Mouse (Mus musculus) cerebellum, postnatal 14 days (tissue): Measurements from ENCODE around the gene 1600014C23Rik.

Experiments
- DNase-seq, 2 experiments: peaks; one replicate each; pipeline ENCODE4 v3.0.0; 2021; ENCODE audit warnings: mixed read lengths in 2 of 2

Gene 1600014C23Rik

GRCm38 (mm10) chr17:45751359-45751758 lies 17.7 kb upstream of the 1600014C23Rik start:
- DNase-seq: no peak

GRCm38 (mm10) chr17:45749100-45749499 lies 15.5 kb upstream of the 1600014C23Rik start:
- peak; percentile 68 for DNase-seq

GRCm38 (mm10) chr17:45747858-45748785 lies 14.5 kb upstream of the 1600014C23Rik start:
- DNase-seq: peak; percentile 65 to 83

- DNase-seq: no peak
These were observed 13.6 kb upstream of the 1600014C23Rik start for GRCm38 (mm10) chr17:45747293-45747692.

GRCm38 (mm10) chr17:45746755-45747154 lies 13.1 kb upstream of the 1600014C23Rik start:
- DNase-seq: no peak

GRCm38 (mm10) chr17:45745629-45746028 lies 12.0 kb upstream of the 1600014C23Rik start:
- no peak for DNase-seq

GRCm38 (mm10) chr17:45742371-45743147 lies 8.9 kb upstream of the 1600014C23Rik start:
- DNase-seq: no peak

GRCm38 (mm10) chr17:45737078-45737601 lies 3.5 kb upstream of the 1600014C23Rik start:
- no peak for DNase-seq

GRCm38 (mm10) chr17:45736311-45737077 lies 2.9 kb upstream of the 1600014C23Rik start:
- peak; percentile 94 for DNase-seq

- peak; percentile 94 to 96 for DNase-seq
These were observed 2.0 kb upstream of the 1600014C23Rik start for GRCm38 (mm10) chr17:45735382-45736310.

GRCm38 (mm10) chr17:45734881-45735280 lies 1.2 kb upstream of the 1600014C23Rik start:
- DNase-seq: no peak

GRCm38 (mm10) chr17:45734333-45734732 lies 689 bp upstream of the 1600014C23Rik start:
- no peak for DNase-seq

GRCm38 (mm10) chr17:45733038-45733734 lies 458 bp downstream of the 1600014C23Rik start:
- DNase-seq: peak; percentile 46 to 50

GRCm38 (mm10) chr17:45731172-45731864 lies 2.3 kb downstream of the 1600014C23Rik start:
- peak; percentile 94 to 95 for DNase-seq

- DNase-seq: no peak
These were observed 2.9 kb downstream of the 1600014C23Rik start for GRCm38 (mm10) chr17:45730696-45731095.

GRCm38 (mm10) chr17:45729387-45729786 lies 4.3 kb downstream of the 1600014C23Rik start:
- DNase-seq: no peak

- DNase-seq: no peak
These were observed 5.5 kb downstream of the 1600014C23Rik start for GRCm38 (mm10) chr17:45727983-45728723.

- no peak for DNase-seq
These were observed 6.2 kb downstream of the 1600014C23Rik start for GRCm38 (mm10) chr17:45727481-45727880.

- DNase-seq: no peak
These were observed 7.4 kb downstream of the 1600014C23Rik start for GRCm38 (mm10) chr17:45726249-45726648.
